Mouse (Mus musculus): Measurements from ENCODE around the gene Hspa1b. TPM values are rescaled to one million over a fixed set of nuclear protein-coding genes. Genes with fewer than 3 reads are reported as not detected.
"Not testable (repeated sequence)": the region's sequence is repeated elsewhere in the genome, so short reads cannot be mapped to it uniquely, and the experiment has no call there.

Hspa1b gene
- polyA plus RNA-seq (2015; fragmentation: Nextera tagmentation; extraction: Ambion mirVana): 0.14 TPM in 1 of 2 replicates, not detected in the other

DNA sequence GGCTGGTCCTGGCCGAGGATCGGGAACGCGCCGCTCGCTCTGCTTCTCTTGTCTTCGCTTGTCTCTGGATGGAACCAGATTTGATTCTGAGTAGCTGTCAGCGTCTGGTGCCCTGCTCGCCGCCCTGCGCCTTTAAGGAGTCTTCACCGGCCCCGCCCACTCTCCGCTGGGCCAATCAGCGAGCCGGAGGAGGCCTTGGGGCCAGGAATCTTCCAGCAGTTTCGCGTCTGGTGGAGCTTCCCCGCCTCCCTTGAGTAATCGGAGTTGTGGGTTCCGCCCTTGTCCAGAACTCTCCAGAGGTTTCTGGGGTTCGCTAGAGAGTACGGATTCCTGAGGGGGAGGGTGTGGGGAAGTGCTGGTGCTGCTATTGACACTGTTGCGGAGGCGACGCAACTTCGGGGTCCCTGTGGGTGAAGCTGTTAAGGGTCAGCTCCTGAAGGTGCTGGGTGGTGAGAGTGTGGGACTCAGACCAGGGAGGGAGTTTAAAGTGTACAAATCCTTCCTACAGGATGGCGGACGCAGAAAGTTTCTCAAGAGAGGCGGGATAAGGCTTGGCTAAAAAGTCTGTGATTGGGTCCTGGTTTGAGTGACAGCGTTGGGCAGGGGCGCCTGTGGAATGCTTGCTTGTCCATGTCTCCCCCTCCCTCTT, at the start of gene Hspa1b:
TSS of gene Hspa1b (minus strand) at position 109 of the 649 bp plus-strand sequence.
- WGBS: under 1% methylated on average over 29 of the region's 32 CpGs
- H3K4me1 ChIP-seq (replicated peaks; ENCODE audit: control insufficient read depth, insufficient read depth, low read length); H3K36me3 ChIP-seq (ENCODE audit: control insufficient read depth, insufficient read depth); H3K27me3 ChIP-seq (replicated peaks; ENCODE audit: control insufficient read depth, insufficient read depth, low read length); H3K9me3 ChIP-seq (ENCODE audit: control insufficient read depth, low read length): not testable (repeated sequence)
- ATAC-seq: peak; percentile 96
- H3K4me2 ChIP-seq (ENCODE audit: low read length): peak within 1 kb of the TSS; percentile 69
- H3K9ac ChIP-seq (replicated peaks; ENCODE audit: low read depth, low read length): peak within 1 kb of the TSS; percentile 7; the same call in 1 of the 2 replicates
- peak within 1 kb of the TSS; percentile 60 for H3K27ac ChIP-seq (ENCODE audit: low read length)
- peak within 1 kb of the TSS; percentile 43 for H3K4me3 ChIP-seq (replicated peaks; ENCODE audit: low read length)

DNA sequence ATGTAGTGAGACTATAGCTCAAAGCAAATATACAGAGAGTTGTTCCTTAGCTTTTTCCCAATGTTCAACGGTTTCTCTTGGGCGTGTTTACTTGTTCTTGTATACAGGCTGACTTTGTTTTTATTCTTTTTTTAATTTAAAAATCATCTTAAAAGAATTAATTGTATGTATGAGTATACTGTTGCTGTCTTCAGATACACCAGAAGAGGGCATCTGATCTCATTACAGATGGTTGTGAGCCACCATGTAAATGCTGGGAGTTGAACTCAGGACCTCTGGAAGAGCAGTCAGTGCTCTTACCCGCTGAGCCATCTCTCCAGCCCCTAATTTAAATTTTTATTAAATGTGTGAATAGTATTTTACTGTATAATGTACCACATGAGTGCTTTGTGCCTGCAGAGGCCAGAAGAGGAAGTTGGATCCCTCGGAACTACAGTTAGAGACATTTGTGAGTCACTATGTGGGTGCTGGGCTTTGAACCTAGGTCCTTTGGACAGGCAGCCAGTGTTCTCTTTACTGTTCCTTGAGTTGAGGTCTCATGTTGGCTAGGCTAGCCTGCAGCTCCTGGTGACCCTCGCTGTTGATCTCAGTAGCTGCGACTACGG, 48.5 kb upstream of the Hspa1b start:
- Histone ChIP-seq H3K9ac (replicated peaks; ENCODE audit: low read depth, low read length) (no peak overlapping the region), H3K9me3 (ENCODE audit: control insufficient read depth, low read length) (no peaks in the 10 kb centered on the region), H3K27me3 (replicated peaks; ENCODE audit: control insufficient read depth, insufficient read depth, low read length) (no peaks in the 10 kb centered on the region), H3K36me3 (ENCODE audit: control insufficient read depth, insufficient read depth) (peaks cover 35% of the 10 kb centered on the region), H3K4me3 (replicated peaks; ENCODE audit: low read length) (no peak overlapping the region), H3K27ac (ENCODE audit: low read length) (no peak overlapping the region), H3K4me1 (replicated peaks; ENCODE audit: control insufficient read depth, insufficient read depth, low read length) (peaks cover 10% of the 10 kb centered on the region), H3K4me2 (ENCODE audit: low read length) (no peak overlapping the region)
- whole genome bisulfite sequencing: 96% methylated on average over 7 of the region's 7 CpGs
- no peak for ATAC-seq

DNA sequence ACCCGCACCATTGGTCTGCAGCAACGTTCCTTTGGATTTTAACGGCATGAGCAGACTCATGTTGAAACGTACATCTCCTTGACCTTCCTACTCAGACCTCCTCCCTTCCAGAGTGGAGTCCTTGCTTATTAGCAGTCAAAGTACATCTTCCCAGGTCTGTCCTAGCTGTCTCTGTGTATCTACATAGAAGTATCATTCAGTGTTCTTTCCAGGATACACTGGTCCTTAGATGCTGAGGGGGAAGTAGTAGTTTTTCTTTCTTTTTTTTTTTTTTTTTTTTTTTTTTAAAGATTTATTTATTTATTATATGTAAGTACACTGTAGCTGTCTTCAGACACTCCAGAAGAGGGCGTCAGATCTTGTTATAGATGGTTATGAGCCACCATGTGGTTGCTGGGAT, 46.9 kb upstream of the Hspa1b start:
- not testable (repeated sequence) for H3K9me3 ChIP-seq (ENCODE audit: control insufficient read depth, low read length); H3K4me2 ChIP-seq (ENCODE audit: low read length); H3K27ac ChIP-seq (ENCODE audit: low read length); H3K27me3 ChIP-seq (replicated peaks; ENCODE audit: control insufficient read depth, insufficient read depth, low read length); H3K4me3 ChIP-seq (replicated peaks; ENCODE audit: low read length); ATAC-seq; H3K9ac ChIP-seq (replicated peaks; ENCODE audit: low read depth, low read length)
- 96% methylated on average over 4 of the region's 5 CpGs for WGBS
- Histone ChIP-seq H3K4me1 (replicated peaks; ENCODE audit: control insufficient read depth, insufficient read depth, low read length) (peaks cover 18% of the 10 kb centered on the region), H3K36me3 (ENCODE audit: control insufficient read depth, insufficient read depth) (peaks cover 25% of the 10 kb centered on the region)

GRCm38 (mm10) chr17:35005158-35005557, 46.1 kb upstream of the Hspa1b start:
- no peak overlapping the region for H3K4me3 ChIP-seq (replicated peaks; ENCODE audit: low read length)
- H3K9me3 ChIP-seq (ENCODE audit: control insufficient read depth, low read length): no peaks in the 10 kb centered on the region
- peaks cover 21% of the 10 kb centered on the region for H3K36me3 ChIP-seq (ENCODE audit: control insufficient read depth, insufficient read depth)
- 94% methylated on average over 10 of the region's 10 CpGs for WGBS
- H3K4me2 ChIP-seq (ENCODE audit: low read length): no peak overlapping the region
- H3K9ac ChIP-seq (replicated peaks; ENCODE audit: low read depth, low read length): no peak overlapping the region
- peaks cover 18% of the 10 kb centered on the region for H3K4me1 ChIP-seq (replicated peaks; ENCODE audit: control insufficient read depth, insufficient read depth, low read length)
- H3K27ac ChIP-seq (ENCODE audit: low read length): no peak overlapping the region
- no peaks in the 10 kb centered on the region for H3K27me3 ChIP-seq (replicated peaks; ENCODE audit: control insufficient read depth, insufficient read depth, low read length)
- no peak for ATAC-seq

- no peak overlapping the region for H3K4me2 ChIP-seq (ENCODE audit: low read length)
- H3K4me1 ChIP-seq (replicated peaks; ENCODE audit: control insufficient read depth, insufficient read depth, low read length): peaks cover 24% of the 10 kb centered on the region
- no peak overlapping the region for H3K9ac ChIP-seq (replicated peaks; ENCODE audit: low read depth, low read length)
- 95% methylated on average over 17 of the region's 17 CpGs for WGBS
- H3K27ac ChIP-seq (ENCODE audit: low read length): no peak overlapping the region
- no peak for ATAC-seq
- no peaks in the 10 kb centered on the region for H3K9me3 ChIP-seq (ENCODE audit: control insufficient read depth, low read length)
- H3K4me3 ChIP-seq (replicated peaks; ENCODE audit: low read length): no peak overlapping the region
- H3K36me3 ChIP-seq (ENCODE audit: control insufficient read depth, insufficient read depth): peaks cover 18% of the 10 kb centered on the region
- no peaks in the 10 kb centered on the region for H3K27me3 ChIP-seq (replicated peaks; ENCODE audit: control insufficient read depth, insufficient read depth, low read length)
Measured at GRCm38 (mm10) chr17:35004075-35004717, 45.2 kb upstream of the Hspa1b start.

DNA sequence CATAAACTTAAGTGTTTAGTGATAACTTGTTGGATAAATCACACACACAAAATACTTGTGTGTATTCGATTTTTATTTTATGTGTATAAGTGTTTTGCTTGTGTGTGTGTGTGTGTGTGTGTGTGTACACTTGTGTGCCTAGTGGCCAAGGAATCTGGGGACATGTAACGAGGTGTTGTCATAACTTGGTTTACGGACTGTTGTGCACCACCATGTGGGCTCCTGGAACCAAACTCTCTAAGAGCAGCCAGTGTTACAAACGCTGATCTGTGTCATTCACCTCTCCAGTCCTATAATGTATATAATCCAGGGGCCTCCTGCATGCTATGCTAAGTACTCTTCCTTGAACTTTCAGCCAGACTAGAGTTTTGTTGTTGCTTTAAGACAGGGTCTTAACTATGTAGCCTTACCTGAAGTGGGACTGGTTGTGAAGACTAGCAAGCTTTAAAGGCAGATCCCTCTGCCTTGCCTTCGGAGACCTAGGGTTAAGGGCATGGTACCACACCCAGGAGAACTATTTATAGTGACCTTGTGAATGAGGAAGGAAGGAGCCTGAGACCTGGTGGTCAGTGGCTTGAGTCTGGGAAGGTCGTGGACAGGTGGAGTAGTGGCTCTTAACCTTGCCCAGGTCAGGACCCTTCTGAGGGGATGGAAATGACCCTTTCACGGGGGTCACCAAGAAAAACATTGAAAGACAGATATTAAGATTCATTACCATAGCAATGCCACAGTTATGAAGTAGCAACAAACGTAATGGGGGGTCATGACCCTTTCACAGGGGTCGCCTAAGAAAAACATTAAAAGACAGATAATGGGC, 44.2 kb upstream of the Hspa1b start:
- Histone ChIP-seq H3K27me3 (replicated peaks; ENCODE audit: control insufficient read depth, insufficient read depth, low read length) (no peaks in the 10 kb centered on the region), H3K4me2 (ENCODE audit: low read length) (no peak overlapping the region; the same call in 1 of the 2 replicates), H3K4me3 (replicated peaks; ENCODE audit: low read length) (no peak overlapping the region), H3K9ac (replicated peaks; ENCODE audit: low read depth, low read length) (peak overlapping the region; percentile 90; the same call in 1 of the 2 replicates), H3K36me3 (ENCODE audit: control insufficient read depth, insufficient read depth) (peaks cover 15% of the 10 kb centered on the region), H3K4me1 (replicated peaks; ENCODE audit: control insufficient read depth, insufficient read depth, low read length) (peaks cover 27% of the 10 kb centered on the region), H3K27ac (ENCODE audit: low read length) (no peak overlapping the region), H3K9me3 (ENCODE audit: control insufficient read depth, low read length) (no peaks in the 10 kb centered on the region)
- WGBS: 68% methylated on average over 9 of the region's 9 CpGs
- no peak for ATAC-seq

DNA sequence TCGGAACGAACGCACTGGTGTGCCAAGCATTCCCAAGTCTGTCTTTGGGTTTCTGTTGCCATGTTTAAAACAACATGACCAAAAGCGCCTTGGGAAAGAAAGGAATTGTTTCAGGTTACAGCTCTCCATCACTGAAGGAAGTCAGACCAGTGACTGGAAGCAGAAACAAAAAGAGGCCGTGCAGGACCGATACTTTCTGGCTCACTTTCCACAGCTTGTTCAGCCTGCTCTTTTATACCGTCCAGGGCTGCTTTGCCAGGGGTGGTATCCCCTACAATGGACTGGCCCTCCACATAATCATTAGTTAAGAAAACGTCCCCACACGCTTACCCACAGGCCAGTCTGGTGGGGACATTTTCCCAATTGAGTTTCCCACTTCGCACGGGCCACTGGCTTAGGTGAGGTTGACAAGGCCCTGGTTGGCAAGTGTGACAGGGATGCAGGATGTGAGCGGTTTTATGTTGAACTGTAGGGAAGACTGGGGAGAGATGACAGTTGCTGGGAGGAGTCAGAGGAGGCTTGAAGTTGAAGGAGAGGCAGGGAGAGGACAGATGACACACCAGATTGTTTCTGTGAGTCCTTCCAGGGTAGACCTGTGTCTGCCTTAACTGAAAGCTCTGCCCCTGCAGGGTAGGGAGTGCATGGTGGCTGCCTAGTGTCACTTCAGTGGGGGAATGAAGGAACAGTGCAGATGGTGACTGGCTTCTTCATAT, 43.3 kb upstream of the Hspa1b start:
- WGBS: 5% methylated on average over 12 of the region's 12 CpGs
- Histone ChIP-seq H3K36me3 (ENCODE audit: control insufficient read depth, insufficient read depth) (peaks cover 13% of the 10 kb centered on the region), H3K27me3 (replicated peaks; ENCODE audit: control insufficient read depth, insufficient read depth, low read length) (no peaks in the 10 kb centered on the region), H3K27ac (ENCODE audit: low read length) (no peak overlapping the region), H3K9me3 (ENCODE audit: control insufficient read depth, low read length) (no peaks in the 10 kb centered on the region), H3K4me2 (ENCODE audit: low read length) (peak overlapping the region; percentile 99), H3K4me3 (replicated peaks; ENCODE audit: low read length) (peak overlapping the region; percentile 83), H3K9ac (replicated peaks; ENCODE audit: low read depth, low read length) (peak overlapping the region; percentile 90), H3K4me1 (replicated peaks; ENCODE audit: control insufficient read depth, insufficient read depth, low read length) (peaks cover 27% of the 10 kb centered on the region)
- no peak for ATAC-seq

DNA sequence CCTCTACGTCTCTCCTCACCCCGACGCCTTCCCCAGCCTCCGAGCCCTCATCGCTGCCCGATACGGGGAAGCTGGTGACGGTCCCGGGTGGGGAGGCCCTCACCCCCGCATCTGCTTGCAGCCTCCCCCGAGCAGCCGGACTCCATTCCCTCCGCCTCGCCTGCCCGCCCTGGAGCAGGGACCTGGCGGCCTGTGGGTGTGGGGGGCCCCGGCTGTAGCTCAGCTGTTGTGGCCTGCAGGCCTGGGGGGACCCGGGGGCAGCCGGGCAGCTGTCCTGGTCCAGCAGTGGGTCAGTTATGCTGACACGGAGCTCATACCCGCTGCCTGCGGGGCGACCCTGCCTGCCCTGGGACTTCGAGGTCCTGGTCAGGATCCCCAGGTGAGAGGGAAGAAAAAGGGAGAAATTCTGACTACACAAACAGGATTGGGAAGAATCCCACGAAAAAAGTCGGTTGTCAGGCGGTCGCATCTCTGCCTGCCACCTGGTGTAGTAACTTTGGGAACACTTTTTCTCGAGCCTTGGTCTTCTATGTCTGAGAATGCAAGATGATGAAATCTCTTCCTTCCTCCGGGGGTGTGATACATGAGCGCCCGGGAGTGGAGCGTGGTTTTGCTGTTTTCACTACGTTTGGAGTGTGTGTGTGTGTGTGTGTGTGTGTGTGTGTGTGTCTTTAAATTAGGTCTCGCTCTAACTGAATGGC, 42.6 kb upstream of the Hspa1b start:
- under 1% methylated on average over 35 of the region's 35 CpGs for WGBS
- Histone ChIP-seq H3K4me2 (ENCODE audit: low read length) (peak overlapping the region; percentile 99), H3K4me3 (replicated peaks; ENCODE audit: low read length) (peak overlapping the region; percentile 83), H3K9ac (replicated peaks; ENCODE audit: low read depth, low read length) (peak overlapping the region; percentile 90), H3K27ac (ENCODE audit: low read length) (peak overlapping the region; percentile 98), H3K4me1 (replicated peaks; ENCODE audit: control insufficient read depth, insufficient read depth, low read length) (peaks cover 27% of the 10 kb centered on the region), H3K9me3 (ENCODE audit: control insufficient read depth, low read length) (no peaks in the 10 kb centered on the region), H3K36me3 (ENCODE audit: control insufficient read depth, insufficient read depth) (peaks cover 13% of the 10 kb centered on the region), H3K27me3 (replicated peaks; ENCODE audit: control insufficient read depth, insufficient read depth, low read length) (no peaks in the 10 kb centered on the region)
- peak; percentile 13; the same call in 1 of the 2 replicates for ATAC-seq

Measured in forebrain, embryonic 16.5 days (tissue).